Mouse (Mus musculus): ENCODE measurements at regions not wholly inside any gene's neighbourhood (a gene's known extent, or its start where the extent isn't known, plus 50 kb on each side); places are given as distances from the start of the nearest gene placed in this dataset.

GRCm38 (mm10) chr2:61177801-61178200 lies 214.8 kb upstream of the Rbms1 start:
- Histone ChIP-seq H3K27me3 (replicated peaks; ENCODE audit: control insufficient read depth, insufficient read depth, low read length) (no peaks in the 10 kb centered on the region), H3K4me3 (ENCODE audit: insufficient read depth, low read depth, low read length) (no peak overlapping the region), H3K27ac (ENCODE audit: insufficient read depth, low read depth, low read length) (peak overlapping the region; percentile 31; the same call in 1 of the 2 replicates), H3K4me1 (ENCODE audit: control insufficient read depth, insufficient read depth, low read length) (no peaks in the 10 kb centered on the region), H3K36me3 (ENCODE audit: control insufficient read depth, insufficient read depth, low read length) (no peaks in the 10 kb centered on the region)
- TF ChIP-seq POLR2A (IDR thresholded peaks at IDR 0.05; ENCODE audit: low read depth, low read length), result no peak
- TF ChIP-seq CTCF (conservative IDR thresholded peaks at IDR 0.05; ENCODE audit: insufficient read depth, insufficient read length, low read depth, low read length), result no peak
- WGBS, result 43% methylated on average over 2 of the region's 2 CpGs
- peak; percentile 82 for DNase-seq

- H3K27me3 ChIP-seq (replicated peaks; ENCODE audit: control insufficient read depth, insufficient read depth, low read length), result no peaks in the 10 kb centered on the region
- no peak for TF ChIP-seq CTCF (conservative IDR thresholded peaks at IDR 0.05; ENCODE audit: insufficient read depth, insufficient read length, low read depth, low read length)
- TF ChIP-seq POLR2A (IDR thresholded peaks at IDR 0.05; ENCODE audit: low read depth, low read length), result no peak
- H3K4me3 ChIP-seq (ENCODE audit: insufficient read depth, low read depth, low read length), result no peak overlapping the region
- H3K27ac ChIP-seq (ENCODE audit: insufficient read depth, low read depth, low read length), result peak overlapping the region; percentile 81
- H3K4me1 ChIP-seq (ENCODE audit: control insufficient read depth, insufficient read depth, low read length), result no peaks in the 10 kb centered on the region
- WGBS, result 33% methylated on average over 2 of the region's 2 CpGs
- DNase-seq, result peak; percentile 78
- H3K36me3 ChIP-seq (ENCODE audit: control insufficient read depth, insufficient read depth, low read length), result no peaks in the 10 kb centered on the region
These were observed 213.8 kb upstream of the Rbms1 start for GRCm38 (mm10) chr2:61176807-61177206.

- H3K36me3 ChIP-seq (ENCODE audit: control insufficient read depth, insufficient read depth, low read length), result no peaks in the 10 kb centered on the region
- TF ChIP-seq CTCF (conservative IDR thresholded peaks at IDR 0.05; ENCODE audit: insufficient read depth, insufficient read length, low read depth, low read length) (no peak), POLR2A (IDR thresholded peaks at IDR 0.05; ENCODE audit: low read depth, low read length) (no peak)
- DNase-seq, result peak; percentile 69
- 38% methylated on average over 2 of the region's 2 CpGs for WGBS
- no peak overlapping the region for H3K4me3 ChIP-seq (ENCODE audit: insufficient read depth, low read depth, low read length)
- H3K27ac ChIP-seq (ENCODE audit: insufficient read depth, low read depth, low read length), result no peak overlapping the region; the same call in 1 of the 2 replicates
- H3K27me3 ChIP-seq (replicated peaks; ENCODE audit: control insufficient read depth, insufficient read depth, low read length), result no peaks in the 10 kb centered on the region
- H3K4me1 ChIP-seq (ENCODE audit: control insufficient read depth, insufficient read depth, low read length), result no peaks in the 10 kb centered on the region
These were observed 210.6 kb upstream of the Rbms1 start for GRCm38 (mm10) chr2:61173581-61173980.

- Histone ChIP-seq H3K27me3 (replicated peaks; ENCODE audit: control insufficient read depth, insufficient read depth, low read length) (no peaks in the 10 kb centered on the region), H3K4me3 (ENCODE audit: insufficient read depth, low read depth, low read length) (no peak overlapping the region), H3K36me3 (ENCODE audit: control insufficient read depth, insufficient read depth, low read length) (no peaks in the 10 kb centered on the region), H3K27ac (ENCODE audit: insufficient read depth, low read depth, low read length) (no peak overlapping the region), H3K4me1 (ENCODE audit: control insufficient read depth, insufficient read depth, low read length) (no peaks in the 10 kb centered on the region)
- no peak for TF ChIP-seq POLR2A (IDR thresholded peaks at IDR 0.05; ENCODE audit: low read depth, low read length)
- TF ChIP-seq CTCF (conservative IDR thresholded peaks at IDR 0.05; ENCODE audit: insufficient read depth, insufficient read length, low read depth, low read length), result no peak
- WGBS, result 92% methylated on average over 1 of the region's 1 CpGs
- DNase-seq, result no peak
These were observed 198.3 kb upstream of the Rbms1 start for GRCm38 (mm10) chr2:61161336-61161735.

DNA sequence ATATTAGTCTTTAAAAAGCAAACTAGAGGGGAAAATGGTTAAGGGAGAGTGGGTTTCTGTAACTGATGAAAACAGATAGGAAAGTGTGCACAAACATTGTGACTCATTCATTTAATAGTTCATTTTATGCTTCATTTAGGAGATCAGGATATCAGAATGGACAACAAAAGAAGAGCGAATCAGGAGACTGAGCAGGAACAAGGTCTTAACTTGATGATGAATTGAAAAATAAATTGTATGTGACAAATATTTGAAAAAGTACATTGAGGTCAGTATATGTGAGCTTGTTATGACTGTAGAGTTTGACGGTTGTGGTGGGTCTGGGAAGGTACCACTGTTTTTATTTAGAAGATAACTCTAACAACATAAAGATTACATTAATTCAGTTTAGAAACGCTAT lies 196.8 kb upstream of the Rbms1 start:
- no peak overlapping the region for H3K27ac ChIP-seq (ENCODE audit: insufficient read depth, low read depth, low read length)
- H3K36me3 ChIP-seq (ENCODE audit: control insufficient read depth, insufficient read depth, low read length), result no peaks in the 10 kb centered on the region
- DNase-seq, result no peak
- no peaks in the 10 kb centered on the region for H3K4me1 ChIP-seq (ENCODE audit: control insufficient read depth, insufficient read depth, low read length)
- no peak overlapping the region for H3K4me3 ChIP-seq (ENCODE audit: insufficient read depth, low read depth, low read length)
- no peaks in the 10 kb centered on the region for H3K27me3 ChIP-seq (replicated peaks; ENCODE audit: control insufficient read depth, insufficient read depth, low read length)
- TF ChIP-seq CTCF (conservative IDR thresholded peaks at IDR 0.05; ENCODE audit: insufficient read depth, insufficient read length, low read depth, low read length) (no peak), POLR2A (IDR thresholded peaks at IDR 0.05; ENCODE audit: low read depth, low read length) (no peak)
- 87% methylated on average over 3 of the region's 3 CpGs for WGBS

GRCm38 (mm10) chr2:61138998-61139631 lies 176.1 kb upstream of the Rbms1 start:
- TF ChIP-seq POLR2A (IDR thresholded peaks at IDR 0.05; ENCODE audit: low read depth, low read length) (no peak), CTCF (conservative IDR thresholded peaks at IDR 0.05; ENCODE audit: insufficient read depth, insufficient read length, low read depth, low read length) (no peak)
- H3K4me1 ChIP-seq (ENCODE audit: control insufficient read depth, insufficient read depth, low read length), result peaks cover 4% of the 10 kb centered on the region; the same call in 1 of the 2 replicates
- WGBS, result 8% methylated on average over 19 of the region's 19 CpGs
- no peaks in the 10 kb centered on the region for H3K36me3 ChIP-seq (ENCODE audit: control insufficient read depth, insufficient read depth, low read length)
- peak overlapping the region; percentile 81 for H3K27ac ChIP-seq (ENCODE audit: insufficient read depth, low read depth, low read length)
- H3K27me3 ChIP-seq (replicated peaks; ENCODE audit: control insufficient read depth, insufficient read depth, low read length), result no peaks in the 10 kb centered on the region
- H3K4me3 ChIP-seq (ENCODE audit: insufficient read depth, low read depth, low read length), result no peak overlapping the region
- DNase-seq, result peak; percentile 85

GRCm38 (mm10) chr2:61138625-61138997 lies 175.6 kb upstream of the Rbms1 start:
- no peak for TF ChIP-seq CTCF (conservative IDR thresholded peaks at IDR 0.05; ENCODE audit: insufficient read depth, insufficient read length, low read depth, low read length)
- TF ChIP-seq POLR2A (IDR thresholded peaks at IDR 0.05; ENCODE audit: low read depth, low read length), result no peak
- H3K27ac ChIP-seq (ENCODE audit: insufficient read depth, low read depth, low read length), result peak overlapping the region; percentile 92
- DNase-seq, result no peak
- WGBS, result 11% methylated on average over 3 of the region's 3 CpGs
- H3K27me3 ChIP-seq (replicated peaks; ENCODE audit: control insufficient read depth, insufficient read depth, low read length), result no peaks in the 10 kb centered on the region
- no peaks in the 10 kb centered on the region for H3K36me3 ChIP-seq (ENCODE audit: control insufficient read depth, insufficient read depth, low read length)
- H3K4me1 ChIP-seq (ENCODE audit: control insufficient read depth, insufficient read depth, low read length), result peaks cover 4% of the 10 kb centered on the region; the same call in 1 of the 2 replicates
- H3K4me3 ChIP-seq (ENCODE audit: insufficient read depth, low read depth, low read length), result no peak overlapping the region

Data from kidney, adult 2 months (tissue).